Mouse (Mus musculus) urinary bladder, adult 2 months (tissue): ENCODE measurements around the gene Ypel4. TPM values are rescaled to one million over a fixed set of nuclear protein-coding genes. Genes with fewer than 3 reads are reported as not detected.

Experiments
- DNase-seq: peaks from one replicate; pipeline ENCODE4 v3.0.0; 2022; ENCODE audit warnings: low spot score
- polyA plus RNA-seq: library from polyadenylated mRNA; depleted of rRNA; stranded (reverse); fragments of >200 nt; gene quantifications from 2 replicates; pipeline ENCODE4 v1.2.3, GENCODE M21; 2012; rRNA removed

The Ypel4 gene
- polyA plus RNA-seq = 17.0 and 17.5 TPM in 2 replicates

DNA sequence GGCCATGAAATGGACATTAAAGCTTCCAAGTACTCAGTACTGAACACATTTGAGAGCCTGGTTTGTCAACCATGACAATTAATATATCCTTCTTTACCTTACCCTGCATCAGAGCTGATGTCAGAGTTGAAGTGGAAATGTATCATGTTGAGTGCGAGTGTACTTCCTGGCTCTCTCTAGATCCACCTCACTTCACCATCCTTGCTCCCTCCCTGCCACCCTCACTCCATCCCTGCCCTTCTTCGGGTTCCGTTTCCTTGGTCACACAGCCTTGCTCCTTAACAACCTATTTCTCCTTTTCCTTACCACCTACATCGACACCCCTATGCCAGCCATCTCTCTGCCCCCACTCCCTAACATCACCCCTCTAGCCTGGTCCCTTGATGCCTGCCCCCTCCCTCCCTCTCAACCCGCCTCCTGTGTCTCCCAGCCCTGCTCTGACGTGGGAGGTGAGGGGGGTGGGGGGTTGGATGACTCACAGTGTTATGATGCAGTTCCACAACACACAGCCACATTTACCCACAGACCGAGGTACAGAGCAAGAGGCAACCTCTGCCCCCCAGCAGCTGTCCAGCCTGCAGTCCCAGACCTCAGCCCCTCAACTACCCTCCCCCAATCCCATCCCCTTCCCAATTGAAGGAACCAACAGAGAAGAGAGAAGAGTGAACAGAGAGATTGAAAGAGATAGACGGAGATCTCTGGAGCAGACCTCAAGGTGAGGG is at the start of gene Ypel4:
Gene Ypel4 (plus strand): TSS at position 480 of the 722 bp plus-strand sequence.
- no peak for DNase-seq

DNA sequence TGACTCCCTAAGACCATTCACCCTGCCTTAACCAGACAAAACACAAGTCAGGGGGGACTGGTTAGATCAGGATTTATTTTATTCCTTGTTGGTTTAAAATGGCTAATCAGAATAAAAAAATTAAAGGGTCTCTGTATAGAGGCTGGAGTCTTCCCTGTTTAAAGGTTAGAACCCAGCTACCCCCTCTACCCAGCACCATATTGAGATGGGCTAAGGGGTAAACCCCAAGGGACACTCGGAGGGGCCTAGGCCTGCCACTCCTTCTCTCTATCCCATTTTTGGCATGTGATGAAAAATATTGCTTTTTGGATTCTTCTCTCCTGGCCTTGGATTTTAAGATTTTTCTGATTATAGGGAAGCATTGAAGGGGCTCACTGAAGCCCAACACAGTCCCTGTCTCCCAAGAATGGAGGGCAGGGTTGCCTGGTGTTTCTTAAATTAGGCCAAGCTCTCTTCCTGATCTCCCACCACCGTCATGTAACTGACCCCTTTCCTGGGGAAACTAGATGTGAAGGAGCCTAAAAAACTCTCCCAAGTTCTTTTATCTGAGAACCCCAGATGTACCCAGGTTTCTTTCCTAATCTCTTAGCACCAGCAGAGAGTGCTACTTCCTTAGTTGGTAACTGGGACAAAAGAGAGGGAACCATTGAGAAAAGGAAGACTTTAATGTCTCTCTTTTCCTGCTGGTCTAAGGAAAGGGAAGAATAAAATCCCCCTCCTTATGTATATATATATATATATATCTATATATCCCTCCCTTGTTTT is 45.6 kb upstream of the Ypel4 start:
- DNase-seq = no peak

DNA sequence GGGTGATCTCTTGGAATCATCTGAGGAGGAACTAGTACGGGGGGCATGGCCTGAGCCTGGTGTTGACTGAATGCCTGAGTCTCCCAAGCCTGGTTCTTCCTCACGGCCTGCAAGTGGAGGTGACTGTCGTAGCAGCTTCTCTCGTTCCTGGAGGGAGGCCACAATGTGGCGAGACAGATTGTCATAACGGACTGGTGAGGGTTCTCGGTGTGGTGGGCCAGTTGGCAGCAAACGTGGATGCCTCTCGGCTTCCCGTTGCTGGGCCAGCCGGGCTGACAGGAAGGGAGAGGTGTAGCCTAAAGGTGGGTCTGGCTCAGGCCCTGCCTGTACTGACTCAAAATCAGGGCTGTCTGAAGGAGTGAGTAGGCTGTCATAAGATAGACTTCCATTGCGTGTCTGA is 43.8 kb upstream of the Ypel4 start:
- DNase-seq = no peak

DNA sequence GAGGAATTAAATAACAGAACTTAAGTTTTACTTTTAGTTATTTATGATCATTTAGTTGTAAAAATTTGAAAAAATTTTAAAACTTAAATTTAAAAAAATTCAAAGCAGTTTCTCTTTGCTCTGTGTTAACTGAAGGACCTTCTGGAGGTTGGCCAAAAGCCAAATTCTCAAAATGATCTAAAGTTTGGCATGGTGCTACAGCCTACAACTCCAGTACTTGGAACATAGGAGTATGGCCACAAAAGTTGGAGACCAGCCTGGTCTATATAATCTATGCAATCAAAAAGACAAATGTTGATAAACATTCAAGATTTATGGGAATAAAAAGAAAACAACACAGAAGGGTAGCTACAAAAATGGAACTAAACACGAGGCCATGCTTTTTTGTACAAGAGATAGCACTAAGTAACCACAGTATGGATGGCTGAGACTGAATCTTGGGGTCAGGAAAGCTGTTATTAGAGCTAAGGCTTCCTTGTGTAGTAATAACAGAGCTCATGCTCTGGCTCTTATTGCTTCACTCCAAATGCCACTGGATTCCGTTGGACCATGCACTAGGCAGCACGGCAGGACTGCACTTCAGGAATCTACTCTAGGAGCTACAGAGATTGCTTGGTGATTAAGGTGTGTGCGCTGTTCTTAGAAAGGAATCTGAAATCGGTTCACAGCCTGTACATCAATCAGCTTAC is 38.7 kb upstream of the Ypel4 start:
- DNase-seq = no peak

DNA sequence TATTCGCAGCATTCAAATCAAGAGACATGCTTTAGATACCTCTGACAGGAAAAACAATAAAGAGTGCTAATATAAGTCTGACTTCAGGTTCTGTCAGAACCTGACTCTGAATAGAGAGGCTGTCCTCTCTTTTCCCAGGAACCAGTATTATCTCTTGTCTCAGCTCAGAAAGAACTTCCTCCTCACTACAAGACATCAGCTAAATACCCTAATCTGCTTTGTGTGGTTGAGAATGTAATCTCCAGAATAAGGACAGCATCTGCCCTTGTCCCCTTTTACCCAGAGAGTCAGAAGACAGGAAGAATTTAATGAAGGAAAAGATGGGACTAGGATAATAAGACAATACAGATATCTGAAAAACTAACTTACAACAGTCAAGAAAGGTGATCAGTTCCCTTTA is 30.4 kb upstream of the Ypel4 start:
- DNase-seq = no peak

DNA sequence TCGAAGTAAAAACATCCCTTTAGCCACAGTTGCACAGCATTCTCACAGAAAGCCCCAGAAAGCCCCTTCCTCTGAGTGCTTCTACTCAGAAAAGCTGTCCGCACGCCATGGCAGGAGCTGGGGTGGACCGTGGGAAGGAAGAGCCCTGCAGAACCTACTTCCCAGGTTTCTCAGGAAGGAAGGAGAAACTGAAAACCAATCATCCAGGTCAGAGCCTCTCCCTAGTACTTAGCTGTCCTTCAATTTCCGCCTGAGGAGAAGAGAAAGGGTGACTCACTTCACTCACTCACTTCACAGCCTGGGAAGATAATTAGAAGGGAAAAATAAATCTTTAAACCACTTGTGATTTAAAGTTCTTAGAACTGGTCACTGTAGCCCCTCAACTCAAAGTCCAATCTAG is 29.5 kb upstream of the Ypel4 start:
- DNase-seq = no peak

DNA sequence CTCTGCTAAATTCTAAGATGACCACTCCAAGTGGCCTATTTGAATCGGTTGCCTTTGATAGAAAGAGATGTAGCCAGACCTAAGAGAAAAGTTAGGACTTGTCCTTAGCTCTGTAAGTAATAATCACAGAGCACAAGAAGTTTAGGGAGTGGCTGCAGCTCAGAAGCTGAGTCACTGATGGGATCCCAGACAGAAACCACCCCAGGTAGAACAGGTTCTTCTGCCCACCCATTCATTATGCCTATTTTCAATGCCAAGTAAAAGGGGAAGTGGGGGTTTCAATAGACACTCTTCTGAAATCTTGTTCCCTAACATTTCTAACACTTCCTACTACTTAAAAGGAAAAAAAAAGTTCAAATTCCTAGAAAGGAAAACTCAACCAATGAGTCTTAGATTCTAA is 28.6 kb upstream of the Ypel4 start:
- DNase-seq = no peak

DNA sequence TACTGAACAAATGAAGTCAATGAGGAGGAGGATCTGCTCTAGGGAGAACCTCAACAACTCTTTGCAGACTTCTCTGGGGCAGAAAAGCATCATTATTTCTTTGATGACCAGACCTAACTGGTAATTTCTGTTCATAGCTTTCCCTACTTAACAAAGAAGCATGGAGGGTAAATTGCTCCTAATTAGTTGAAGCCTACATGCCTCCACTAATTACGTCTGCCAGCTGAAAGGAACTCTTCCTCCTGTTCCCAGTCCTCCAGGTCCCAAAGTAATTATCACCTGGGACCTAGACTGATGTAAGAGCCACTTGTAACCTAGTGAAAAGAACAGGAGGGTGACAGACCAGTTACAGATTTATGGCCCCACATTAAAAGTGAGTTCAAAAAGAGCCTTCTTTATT is 26.3 kb upstream of the Ypel4 start:
- DNase-seq = no peak

DNA sequence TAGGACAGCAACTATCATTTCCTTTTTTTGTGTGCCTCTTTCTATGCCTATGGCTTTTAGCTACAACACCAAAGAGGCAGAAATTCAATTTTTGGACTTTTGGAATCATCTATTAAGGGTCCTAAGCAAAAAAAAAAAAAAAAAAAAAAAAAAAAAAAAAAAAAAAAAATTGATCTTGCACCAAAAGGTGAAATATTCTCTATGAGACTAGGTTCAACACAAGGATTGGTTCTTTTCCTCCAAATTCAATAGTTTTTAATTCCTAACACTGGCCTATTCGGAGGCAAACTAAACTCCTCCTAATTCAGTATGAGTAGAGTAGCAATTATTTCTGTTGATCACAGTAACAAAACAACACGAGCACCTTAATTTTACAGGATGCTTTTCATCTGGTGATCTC is 22.0 kb upstream of the Ypel4 start:
- no peak for DNase-seq

DNA sequence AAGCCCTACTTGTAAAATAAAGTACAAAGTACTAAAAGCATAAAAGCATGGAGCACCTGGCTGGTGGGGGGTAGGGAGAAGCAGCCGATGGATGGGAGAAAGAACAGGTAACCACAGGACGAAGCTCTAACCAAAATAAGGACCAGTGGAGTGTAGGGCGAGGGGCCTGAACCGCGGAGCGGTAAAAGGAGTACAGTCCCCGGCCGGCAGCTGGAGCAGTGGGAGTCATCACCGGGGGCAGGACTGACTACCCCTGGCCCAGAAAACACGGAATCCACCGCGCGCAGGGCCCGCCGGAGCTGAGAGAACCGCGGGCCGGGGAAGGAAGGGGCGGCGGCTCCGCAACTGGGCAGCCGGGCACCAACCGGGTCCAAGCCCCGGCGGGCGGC is 19.4 kb upstream of the Ypel4 start:
- no peak for DNase-seq

DNA sequence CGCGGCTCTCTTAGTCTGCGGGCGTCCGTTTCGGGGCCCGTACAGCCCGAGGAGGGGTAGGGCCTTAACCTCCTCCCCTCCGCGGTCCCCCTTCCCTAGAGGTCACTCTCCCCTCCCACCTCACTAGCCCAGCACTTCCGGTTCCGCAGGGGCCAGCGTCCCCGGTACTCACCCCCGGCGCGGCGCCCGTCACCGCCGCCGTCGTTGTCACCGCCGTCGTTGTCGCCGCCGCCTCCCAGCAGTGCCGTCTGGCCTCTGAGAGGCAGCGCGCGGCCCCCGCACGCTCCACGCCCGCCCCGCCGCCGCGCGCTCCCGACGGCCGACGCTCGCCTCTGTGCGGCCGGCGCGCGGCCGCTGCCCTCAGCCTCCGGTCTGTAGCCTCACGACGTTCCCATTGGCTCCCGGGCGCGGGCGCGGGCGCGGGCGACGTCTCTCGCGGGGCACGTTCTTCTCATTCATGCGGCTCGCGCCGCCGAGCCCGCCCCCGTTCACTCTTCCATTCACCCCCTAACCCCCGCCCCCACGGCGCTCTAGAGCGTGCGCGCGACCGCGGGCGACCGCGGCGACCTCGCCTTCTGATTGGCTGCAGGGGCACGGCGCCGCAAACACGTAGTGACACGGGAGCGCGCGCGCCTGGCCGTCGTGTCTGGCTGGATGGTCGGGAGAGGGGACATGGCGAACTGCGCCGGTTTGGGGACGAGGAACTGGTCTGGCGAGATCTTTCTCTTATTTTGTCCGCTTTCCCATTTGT is 18.9 kb upstream of the Ypel4 start, which contains the start of gene Zdhhc5:
Gene Zdhhc5 (minus strand): TSS at position 370 of the 751 bp plus-strand sequence.
- DNase-seq = peak; percentile 98

DNA sequence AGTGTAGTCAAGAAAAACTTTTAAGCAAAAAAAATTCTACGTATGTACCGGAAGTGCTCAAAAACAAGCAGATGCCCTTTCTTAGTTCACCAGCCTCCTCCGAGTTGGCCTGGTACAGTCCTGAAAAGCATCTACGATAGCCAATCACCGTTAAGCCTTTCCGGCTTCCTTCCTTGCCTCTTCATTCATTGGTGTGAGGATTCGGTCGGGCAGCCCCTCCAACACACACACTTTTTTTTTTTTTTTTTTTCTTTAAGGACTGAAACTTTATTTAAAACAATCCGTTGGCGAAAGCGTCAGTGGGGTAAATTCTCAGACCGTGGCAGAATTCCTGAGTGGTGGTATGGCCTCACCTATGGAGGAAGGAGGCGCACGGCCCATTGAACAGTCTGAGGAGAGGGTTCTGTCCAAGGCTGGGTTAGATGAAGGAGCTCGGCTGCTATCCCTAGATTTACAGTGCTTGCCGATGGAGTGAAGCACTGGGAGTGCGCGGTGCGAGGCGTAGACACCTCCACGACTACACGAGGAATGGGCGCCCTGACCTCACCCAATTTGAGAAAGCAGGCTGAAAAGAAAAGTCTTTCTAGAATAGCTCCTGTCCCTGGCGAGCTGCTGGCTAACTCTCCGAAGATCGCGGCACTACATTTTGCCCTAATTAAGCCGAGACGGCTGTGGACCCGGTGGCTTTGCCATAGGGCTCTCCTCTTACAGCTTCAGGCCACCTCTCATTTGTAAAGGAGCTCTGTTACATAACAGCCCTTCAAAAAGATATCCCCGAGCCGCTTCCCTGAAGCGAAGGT is 18.1 kb upstream of the Ypel4 start:
- peak; percentile 63 for DNase-seq

DNA sequence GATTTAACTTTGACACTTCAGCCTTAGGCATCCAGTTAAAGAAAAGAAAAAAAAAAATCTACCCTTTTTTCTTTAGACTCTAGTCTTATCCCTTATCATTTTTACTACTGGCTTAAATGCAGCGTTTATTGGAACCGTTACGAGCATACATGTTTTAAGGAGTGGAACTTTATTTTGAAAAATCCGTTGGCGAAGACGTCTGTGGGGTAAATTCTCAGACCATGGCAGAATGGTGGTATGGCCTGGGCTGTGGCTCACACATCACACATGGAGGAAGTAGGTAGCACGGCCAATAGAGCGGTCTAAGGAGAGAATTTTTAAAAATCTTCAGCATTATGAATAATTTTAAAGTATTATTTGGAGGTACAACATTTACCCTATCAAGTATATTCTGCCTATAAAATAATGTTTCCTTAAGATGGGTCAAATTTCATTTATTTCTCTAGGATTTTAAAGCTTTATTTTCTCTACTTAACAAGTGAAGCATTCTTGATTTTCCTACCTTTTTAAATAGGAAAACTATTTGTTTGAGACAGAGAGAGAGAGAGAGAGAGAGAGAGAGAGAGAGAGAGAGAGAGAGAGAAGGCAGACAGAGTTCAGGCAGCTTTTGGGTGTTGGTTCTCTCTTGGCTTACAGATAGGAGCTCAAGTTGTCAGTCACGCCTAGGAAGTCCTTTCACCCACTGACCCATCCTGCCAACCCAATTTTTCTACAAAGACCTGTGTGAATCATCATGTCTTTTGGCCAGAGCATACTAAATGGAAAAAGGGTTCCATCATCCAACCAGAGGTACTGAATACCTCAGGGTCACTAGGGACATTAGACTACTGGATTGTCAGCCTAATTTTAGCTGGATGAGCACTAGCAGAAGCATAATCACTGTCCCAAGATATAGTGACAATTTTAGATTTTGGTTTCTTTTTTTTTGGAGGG is 17.2 kb upstream of the Ypel4 start:
- no peak for DNase-seq

DNA sequence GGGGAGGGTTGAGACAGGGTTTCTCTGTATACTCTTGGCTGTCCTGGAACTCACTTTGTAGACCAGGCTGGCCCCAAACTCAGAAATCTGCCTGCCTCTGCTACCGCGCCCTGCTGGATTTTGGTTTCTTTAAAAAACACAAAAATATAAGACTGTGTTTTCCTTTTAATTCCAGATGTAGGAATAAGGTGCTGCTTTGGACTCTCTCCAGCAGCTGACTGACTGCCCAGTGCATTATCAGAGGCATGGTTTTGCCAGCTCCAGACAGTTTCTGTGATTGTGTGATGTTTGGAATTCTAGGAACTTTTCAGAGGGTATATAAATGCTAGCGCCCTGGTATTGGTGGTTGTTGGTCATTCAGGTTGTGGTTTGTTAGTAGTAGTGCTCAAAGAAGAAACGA is 16.5 kb upstream of the Ypel4 start:
- DNase-seq = no peak

DNA sequence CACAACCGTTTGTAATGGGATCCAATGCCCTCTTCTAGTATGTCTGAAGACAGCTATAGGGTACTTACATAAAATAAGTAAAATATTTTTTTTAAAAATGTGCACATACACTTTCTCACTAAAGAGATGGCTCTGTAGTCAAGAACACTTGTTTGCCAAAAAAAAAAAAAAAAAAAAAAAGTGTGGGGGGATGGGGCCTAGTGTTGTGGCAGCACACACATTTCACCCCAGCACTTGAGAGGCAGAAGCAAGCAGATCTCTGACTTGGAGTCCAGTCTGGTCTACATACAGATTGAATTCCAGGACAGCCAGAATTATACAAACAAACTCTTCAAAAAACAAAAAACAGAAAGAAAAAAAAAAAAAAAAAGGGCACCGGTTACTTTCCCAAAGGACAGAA is 13.1 kb upstream of the Ypel4 start:
- DNase-seq = no peak

DNA sequence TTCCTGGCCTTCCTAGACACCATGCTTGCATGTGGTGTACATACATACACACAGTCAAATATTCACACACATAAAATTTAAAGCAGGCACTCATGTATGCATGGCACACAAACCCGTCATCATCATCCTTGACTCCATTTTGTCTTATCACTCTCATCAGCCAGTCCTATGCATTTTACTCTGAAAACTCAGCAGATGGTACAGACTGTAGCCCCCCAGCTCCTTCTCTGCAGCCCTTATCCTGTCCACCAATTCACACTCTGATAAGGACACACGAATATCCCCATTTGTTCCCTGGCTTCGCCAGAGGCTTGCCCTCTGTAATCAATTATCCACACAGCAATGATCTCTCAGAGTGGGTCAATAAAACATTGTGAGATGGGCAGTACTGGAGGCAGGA is 12.7 kb upstream of the Ypel4 start:
- DNase-seq = no peak

DNA sequence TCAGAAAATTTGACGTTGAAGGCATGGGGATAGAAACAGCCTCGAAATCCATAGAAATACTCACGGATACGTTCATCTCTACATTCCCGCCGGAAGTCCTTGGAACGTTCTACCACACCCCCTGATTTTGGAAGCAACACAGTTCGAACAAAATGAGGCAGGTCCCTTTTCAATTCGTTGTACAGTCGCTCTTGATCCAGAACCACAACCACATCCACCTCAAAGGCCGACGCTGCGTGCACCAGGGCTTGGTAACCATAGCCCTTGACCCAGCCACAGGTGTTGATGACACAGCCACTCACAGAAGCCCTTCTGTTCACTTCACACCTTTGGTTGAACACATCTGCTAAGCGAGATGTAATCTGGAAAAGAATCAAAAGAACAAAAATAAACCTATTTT is 10.0 kb upstream of the Ypel4 start:
- no peak for DNase-seq

DNA sequence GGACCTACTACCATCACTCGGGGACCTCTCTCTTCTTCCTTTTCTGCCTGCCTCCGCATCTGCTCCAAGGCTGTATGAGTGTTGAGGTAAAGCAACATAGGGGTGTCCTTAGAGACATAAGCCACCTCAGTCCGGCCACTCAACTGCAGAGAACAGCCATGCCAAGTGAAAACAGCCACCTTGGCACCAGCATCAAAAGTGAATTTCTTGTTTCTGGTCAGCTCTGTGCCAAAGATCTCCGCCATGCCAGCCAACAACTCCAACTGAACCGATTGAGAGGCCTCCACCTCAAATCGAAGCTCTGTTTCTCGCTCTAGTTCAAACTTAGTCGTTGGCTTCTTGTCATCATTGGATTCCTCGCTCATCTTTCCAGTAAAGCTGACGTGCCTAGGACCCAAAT is 8.1 kb upstream of the Ypel4 start:
- DNase-seq = no peak

DNA sequence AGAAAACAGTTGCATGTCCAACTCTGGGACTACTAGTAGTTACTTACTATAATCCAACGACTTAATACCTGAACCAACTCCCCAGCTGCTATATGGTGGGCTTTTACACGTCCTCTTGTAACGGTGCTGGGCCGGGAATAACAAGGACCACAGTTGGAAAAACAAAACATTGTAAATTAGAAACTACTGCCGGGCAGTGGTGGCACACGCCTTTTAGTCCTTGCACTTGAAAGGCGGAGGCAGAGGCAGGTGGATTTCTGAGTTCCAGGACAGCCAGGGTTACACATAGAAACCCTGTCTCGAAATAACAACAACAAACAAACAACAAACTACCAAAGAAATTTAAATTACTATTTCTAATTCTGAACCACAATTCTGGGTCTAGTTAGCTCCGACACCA is 7.1 kb upstream of the Ypel4 start:
- no peak for DNase-seq
